Comparison of ENCODE assay signal across 26 mouse cellular contexts in genomic region chr17:85697976-85698375, GRCm38 (mm10). TPM values are rescaled to one million over a fixed set of nuclear protein-coding genes. Genes with fewer than 3 reads are reported as not detected.
DNase-seq lines count a peak whose midpoint lies in the region; ATAC-seq and TF ChIP-seq lines count a peak whose summit lies in the region.
"Had no signal": no experiment of that assay in that cellular context is flagged by ENCODE, and none has a peak within 500 bp of the region (broad histone marks: within the 10 kb centered on the region; RNA-seq: fewer than 3 reads in every experiment).

No protein-coding gene starts in this region.

- intact Hi-C loops in heart, postnatal 10 days (cut with DNase I), result no loop called here

- no peak overlapping the region for H3K4me2 ChIP-seq in heart, embryonic 15.5 days
- no peak overlapping the region for H3K4me2 ChIP-seq in lung, embryonic 14.5 days
- H3K4me2 ChIP-seq in embryonic facial prominence, embryonic 12.5 days (replicated peaks), result no peak overlapping the region
- H3K4me2 ChIP-seq: heart, embryonic 13.5 days; neural tube, embryonic 12.5 days had no signal

- no peaks in the 10 kb centered on the region for H3K36me3 ChIP-seq in heart, embryonic 15.5 days
- no peaks in the 10 kb centered on the region for H3K36me3 ChIP-seq in lung, embryonic 14.5 days (ENCODE audit: insufficient read depth)
- H3K36me3 ChIP-seq in embryonic facial prominence, embryonic 12.5 days, result no peaks in the 10 kb centered on the region
- H3K36me3 ChIP-seq: G1E; heart, embryonic 13.5 days; neural tube, embryonic 12.5 days had no signal

- 56% methylated on average over 1 of the region's 1 CpGs for WGBS in heart, embryonic 15.5 days
- 61% methylated on average over 1 of the region's 1 CpGs for WGBS in lung, embryonic 14.5 days
- WGBS in embryonic facial prominence, embryonic 12.5 days, result 63% methylated on average over 1 of the region's 1 CpGs

- no peak for TF ChIP-seq CTCF in lung, embryonic 14.5 days (IDR thresholded peaks at IDR 0.05; ENCODE audit: low read depth)

- no peak overlapping the region for H3K27ac ChIP-seq in heart, embryonic 15.5 days
- H3K27ac ChIP-seq in lung, embryonic 14.5 days (ENCODE audit: low read depth), result no peak overlapping the region
- H3K27ac ChIP-seq in embryonic facial prominence, embryonic 12.5 days, result no peak overlapping the region
- H3K27ac ChIP-seq: heart, embryonic 13.5 days; hindbrain, postnatal 0 days; left cerebral cortex, adult 2 months; liver, embryonic 14.5 days; neural tube, embryonic 12.5 days had no signal

- DNase-seq in heart, postnatal 10 days, result no peak
- DNase-seq in lung, embryonic 14.5 days, result no peak
- no peak for DNase-seq in lung, adult 18-20 months
- DNase-seq in cerebellum, postnatal 4 days (ENCODE audit: low spot score in 2 of 2), result no peak
- no peak for DNase-seq in spleen, postnatal 4 days (ENCODE audit: low spot score in 2 of 2)
- DNase-seq: adrenal gland, postnatal 25 days; cerebellum, adult 18-20 months; cerebellum, postnatal 25 days; gastrocnemius, postnatal 10 days; heart, adult 18-20 months; heart, postnatal 4 days; kidney, adult 11 months; kidney, postnatal 4 days; layer of hippocampus, adult 9-11 months; right cerebral cortex, adult 18-20 months; thymus, adult 2 months had no signal

- H3K9ac ChIP-seq in heart, embryonic 15.5 days, result no peak overlapping the region
- no peak overlapping the region for H3K9ac ChIP-seq in lung, embryonic 14.5 days
- H3K9ac ChIP-seq in embryonic facial prominence, embryonic 12.5 days, result no peak overlapping the region
- H3K9ac ChIP-seq: heart, embryonic 13.5 days; liver, embryonic 14.5 days; neural tube, embryonic 12.5 days had no signal

- peak; percentile 27; the same call in 1 of the 2 replicates for ATAC-seq in heart, embryonic 15.5 days (replicated peaks; ENCODE audit: insufficient number of reproducible peaks, insufficient read depth, low FRiP score, low read depth)
- peak; percentile 66; the same call in 1 of the 2 replicates for ATAC-seq in lung, embryonic 14.5 days (ENCODE audit: insufficient read depth)
- 0 out of 2 replicates have a peak, but pooled peaks have one; percentile 24 for ATAC-seq in embryonic facial prominence, embryonic 12.5 days (ENCODE audit: insufficient number of reproducible peaks, insufficient read depth, low FRiP score, low TSS enrichment)
- peak; percentile 60 for ATAC-seq in megakaryocyte progenitor cell, adult 5-6 weeks (replicated peaks; ENCODE audit: poor library complexity)
- ATAC-seq: hindbrain, postnatal 0 days; lung, postnatal 0 days had no signal

- no peaks in the 10 kb centered on the region for H3K4me1 ChIP-seq in heart, embryonic 15.5 days (replicated peaks)
- H3K4me1 ChIP-seq in lung, embryonic 14.5 days (ENCODE audit: insufficient read depth), result no peaks in the 10 kb centered on the region
- peaks cover 12% of the 10 kb centered on the region for H3K4me1 ChIP-seq in embryonic facial prominence, embryonic 12.5 days
- H3K4me1 ChIP-seq: heart, embryonic 13.5 days; neural tube, embryonic 12.5 days had no signal

- no peaks in the 10 kb centered on the region for H3K9me3 ChIP-seq in heart, embryonic 15.5 days (replicated peaks)
- no peaks in the 10 kb centered on the region for H3K9me3 ChIP-seq in lung, embryonic 14.5 days (ENCODE audit: low read depth, low read length)
- H3K9me3 ChIP-seq in embryonic facial prominence, embryonic 12.5 days, result no peaks in the 10 kb centered on the region
- H3K9me3 ChIP-seq: G1E; neural tube, embryonic 12.5 days had no signal

- peaks cover 45% of the 10 kb centered on the region for H3K27me3 ChIP-seq in heart, embryonic 15.5 days
- peaks cover 26% of the 10 kb centered on the region for H3K27me3 ChIP-seq in lung, embryonic 14.5 days (ENCODE audit: insufficient read depth, low read length)
- H3K27me3 ChIP-seq in embryonic facial prominence, embryonic 12.5 days, result peaks cover 14% of the 10 kb centered on the region; the same call in 1 of the 2 replicates

- no peak overlapping the region for H3K4me3 ChIP-seq in heart, embryonic 15.5 days
- H3K4me3 ChIP-seq in lung, embryonic 14.5 days (ENCODE audit: low read depth, low read length), result no peak overlapping the region
- no peak overlapping the region for H3K4me3 ChIP-seq in embryonic facial prominence, embryonic 12.5 days
- H3K4me3 ChIP-seq: heart, embryonic 13.5 days; left cerebral cortex, adult 2 months; neural tube, embryonic 12.5 days had no signal

RNA-seq across cellular contexts. Expression of gene Six2, which starts 9.9 kb away (rescaled TPM):
- polyA plus RNA-seq in heart, embryonic 15.5 days (2015; fragmentation: Nextera tagmentation; extraction: Ambion mirVana), result 0.21 and 2.2 TPM in 2 replicates
- total RNA-seq in heart, postnatal 10 days (2021), result under 1 TPM; 0.40 to 0.48 TPM
- polyA plus RNA-seq in lung, embryonic 14.5 days (2014; fragmentation: Nextera tagmentation; extraction: Ambion mirVana), result 0.26 TPM in 1 of 2 replicates, not detected in the other
- polyA plus RNA-seq in embryonic facial prominence, embryonic 12.5 days (2016; fragmentation: Nextera tagmentation; extraction: Ambion mirVana), result 33.2 and 38.0 TPM in 2 replicates
- total RNA-seq in megakaryocyte progenitor cell, adult 5-6 weeks (2015), result not detected in 2 replicates
- not detected in 2 replicates for total RNA-seq in megakaryocyte progenitor cell, adult 5-6 weeks (2017)
- total RNA-seq: adrenal gland, postnatal 25 days; G1E had no signal
- polyA plus RNA-seq: G1E; lung, postnatal 0 days had no signal

Comparison
In these comparisons a context has a peak if more than half of its experiments do, and no peak if none do; other contexts are left out.
1. RNA of gene Six2, which starts 9.9 kb away (polyA plus RNA-seq): 33.2 to 38.0 TPM in embryonic facial prominence, embryonic 12.5 days; 0.21 to 2.2 TPM in heart, embryonic 15.5 days and 0.26 TPM in lung, embryonic 14.5 days; every median in the first group is over 10 times any median in the second.
2. Peak in every context shown above with its lines, with median percentiles within 50 percentile points of each other: ATAC-seq.